8 mouse cellular contexts compared by ENCODE assay signal in the genomic region with DNA sequence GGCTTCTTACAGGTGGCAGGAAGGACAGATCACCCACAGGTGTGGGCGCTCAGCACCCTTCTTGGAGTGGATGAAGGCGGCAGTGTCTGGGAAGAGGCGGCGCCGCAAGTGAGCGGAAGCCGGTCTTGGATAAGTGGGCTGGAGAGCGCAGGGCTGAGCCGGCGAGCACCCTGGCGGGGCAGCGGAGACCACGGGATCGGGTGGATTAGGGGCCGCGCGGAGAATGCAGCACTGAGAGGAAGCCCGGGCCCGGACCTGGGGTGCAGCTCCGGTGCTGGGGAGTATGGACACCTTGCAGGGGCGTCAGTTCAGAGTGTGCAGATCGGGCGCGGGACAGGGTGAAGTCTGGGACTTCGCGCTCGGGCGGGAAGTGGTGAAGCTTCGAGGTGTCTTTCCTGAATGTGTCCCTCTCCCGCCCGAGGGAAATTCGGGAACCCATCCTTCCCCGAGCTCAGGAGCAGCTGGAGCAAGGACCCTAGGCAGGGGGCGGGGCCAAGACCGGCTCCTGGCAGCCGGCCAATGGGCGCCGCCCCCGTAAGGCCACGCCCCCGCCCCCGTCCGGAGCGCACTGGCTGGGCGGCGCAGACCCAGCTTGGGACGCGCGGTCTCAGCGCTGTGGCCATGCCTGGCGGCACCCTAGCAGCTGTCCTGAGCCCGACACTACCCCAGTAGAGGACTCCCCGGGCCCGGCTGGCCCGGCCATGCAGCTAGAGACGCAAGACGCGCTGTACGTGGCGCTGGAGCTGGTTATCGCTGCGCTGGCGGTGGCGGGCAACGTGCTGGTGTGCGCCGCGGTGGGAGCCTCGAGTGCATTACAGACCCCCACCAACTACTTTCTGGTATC. TPM values are rescaled to one million over a fixed set of nuclear protein-coding genes. Genes with fewer than 3 reads are reported as not detected.
A peak's percentile ranks its signal among the peaks of the same experiment; 100 is the strongest.
DNase-seq lines count a peak whose midpoint lies in the region; ATAC-seq and TF ChIP-seq lines count a peak whose summit lies in the region.

A gene (plus strand): TSS at position 584 of the 844 bp plus-strand sequence.

- no peaks in the 10 kb centered on the region for H3K27me3 ChIP-seq in embryonic facial prominence, embryonic 14.5 days (replicated peaks; ENCODE audit: control insufficient read depth, insufficient read depth, low read length)
- peaks cover 41% of the 10 kb centered on the region for H3K27me3 ChIP-seq in heart, embryonic 12.5 days (replicated peaks)
- H3K27me3 ChIP-seq in kidney, embryonic 16.5 days (ENCODE audit: insufficient read depth, low read length): peaks cover 13% of the 10 kb centered on the region
- H3K27me3 ChIP-seq in lung, embryonic 14.5 days (ENCODE audit: insufficient read depth, low read length): peaks cover 17% of the 10 kb centered on the region
- H3K27me3 ChIP-seq in neural tube, embryonic 14.5 days (ENCODE audit: control insufficient read depth, insufficient read depth, low read length): peaks cover 17% of the 10 kb centered on the region; the same call in 1 of the 2 replicates

- H3K27ac ChIP-seq in embryonic facial prominence, embryonic 14.5 days (replicated peaks; ENCODE audit: low read depth, low read length): peak within 1 kb of the TSS; percentile 28; the same call in 1 of the 2 replicates
- no peak within 1 kb of the TSS for H3K27ac ChIP-seq in heart, embryonic 12.5 days (ENCODE audit: poor library complexity, severe bottlenecking)
- H3K27ac ChIP-seq in kidney, embryonic 16.5 days (ENCODE audit: low read length): no peak within 1 kb of the TSS
- H3K27ac ChIP-seq in lung, embryonic 14.5 days (ENCODE audit: low read depth): 0 out of 2 replicates have a peak within 1 kb of the TSS, but pooled peaks have one; percentile 18
- H3K27ac ChIP-seq in neural tube, embryonic 14.5 days (ENCODE audit: low read depth, low read length): no peak within 1 kb of the TSS

- peak within 1 kb of the TSS; percentile 65 for H3K4me3 ChIP-seq in embryonic facial prominence, embryonic 14.5 days (ENCODE audit: low read depth, low read length)
- peak within 1 kb of the TSS; percentile 58 for H3K4me3 ChIP-seq in heart, embryonic 12.5 days
- peak within 1 kb of the TSS; percentile 63 for H3K4me3 ChIP-seq in kidney, embryonic 16.5 days (ENCODE audit: low read length)
- H3K4me3 ChIP-seq in lung, embryonic 14.5 days (ENCODE audit: low read depth, low read length): peak within 1 kb of the TSS; percentile 54
- peak within 1 kb of the TSS; percentile 64 for H3K4me3 ChIP-seq in neural tube, embryonic 14.5 days (ENCODE audit: low read depth, low read length)

- H3K4me2 ChIP-seq in embryonic facial prominence, embryonic 14.5 days (ENCODE audit: low read depth, low read length): peak within 1 kb of the TSS; percentile 98
- peak within 1 kb of the TSS; percentile 99 for H3K4me2 ChIP-seq in heart, embryonic 12.5 days
- H3K4me2 ChIP-seq in kidney, embryonic 16.5 days (replicated peaks; ENCODE audit: low read depth, low read length): peak within 1 kb of the TSS; percentile 100
- peak within 1 kb of the TSS; percentile 100 for H3K4me2 ChIP-seq in lung, embryonic 14.5 days
- H3K4me2 ChIP-seq in neural tube, embryonic 14.5 days (ENCODE audit: low read depth, low read length): peak within 1 kb of the TSS; percentile 99

- TF ChIP-seq CTCF in lung, embryonic 14.5 days (IDR thresholded peaks at IDR 0.05; ENCODE audit: low read depth): no peak

- no peaks in the 10 kb centered on the region for H3K36me3 ChIP-seq in embryonic facial prominence, embryonic 14.5 days (ENCODE audit: control insufficient read depth, insufficient read depth, low read length)
- H3K36me3 ChIP-seq in heart, embryonic 12.5 days: no peaks in the 10 kb centered on the region
- no peaks in the 10 kb centered on the region for H3K36me3 ChIP-seq in kidney, embryonic 16.5 days (ENCODE audit: insufficient read depth, low read length)
- no peaks in the 10 kb centered on the region for H3K36me3 ChIP-seq in lung, embryonic 14.5 days (ENCODE audit: insufficient read depth)
- no peaks in the 10 kb centered on the region for H3K36me3 ChIP-seq in neural tube, embryonic 14.5 days (ENCODE audit: control insufficient read depth, insufficient read depth, low read length)

- peak; percentile 91 for ATAC-seq in embryonic facial prominence, embryonic 14.5 days (ENCODE audit: low read depth)
- ATAC-seq in heart, embryonic 12.5 days (ENCODE audit: insufficient number of reproducible peaks, low FRiP score): peak; percentile 92
- ATAC-seq in kidney, embryonic 16.5 days (ENCODE audit: low FRiP score, low TSS enrichment): peak; percentile 95
- ATAC-seq in lung, embryonic 14.5 days (ENCODE audit: insufficient read depth): peak; percentile 94
- ATAC-seq in neural tube, embryonic 14.5 days (ENCODE audit: low read depth): peak; percentile 94

- DNase-seq in A20 (ENCODE audit: low read depth, low spot score): peak; percentile 40
- DNase-seq in adrenal gland, postnatal 25 days: peak; percentile 73
- DNase-seq in embryonic facial prominence, embryonic 14.5 days (ENCODE audit: low spot score): peak; percentile 86
- DNase-seq in lung, embryonic 14.5 days: peak; percentile 91
- DNase-seq in thymus, postnatal 0 days (ENCODE audit: low spot score): peak; percentile 72

- 0% methylated on average over 43 of the region's 69 CpGs for WGBS in embryonic facial prominence, embryonic 14.5 days
- under 1% methylated on average over 58 of the region's 69 CpGs for WGBS in heart, embryonic 12.5 days
- under 1% methylated on average over 69 of the region's 69 CpGs for WGBS in kidney, embryonic 16.5 days
- under 1% methylated on average over 65 of the region's 69 CpGs for WGBS in lung, embryonic 14.5 days
- under 1% methylated on average over 46 of the region's 69 CpGs for WGBS in neural tube, embryonic 14.5 days

- H3K9me3 ChIP-seq in embryonic facial prominence, embryonic 14.5 days (ENCODE audit: control insufficient read depth, low read length): no peaks in the 10 kb centered on the region
- H3K9me3 ChIP-seq in heart, embryonic 12.5 days (replicated peaks): peaks cover 4% of the 10 kb centered on the region
- peaks cover 5% of the 10 kb centered on the region; the same call in 1 of the 2 replicates for H3K9me3 ChIP-seq in kidney, embryonic 16.5 days (ENCODE audit: low read length)
- H3K9me3 ChIP-seq in lung, embryonic 14.5 days (ENCODE audit: low read depth, low read length): no peaks in the 10 kb centered on the region
- H3K9me3 ChIP-seq in neural tube, embryonic 14.5 days (ENCODE audit: control insufficient read depth, low read length): no peaks in the 10 kb centered on the region

- H3K9ac ChIP-seq in embryonic facial prominence, embryonic 14.5 days (ENCODE audit: low read depth, low read length): peak within 1 kb of the TSS; percentile 68
- peak within 1 kb of the TSS; percentile 71 for H3K9ac ChIP-seq in heart, embryonic 12.5 days
- H3K9ac ChIP-seq in kidney, embryonic 16.5 days (replicated peaks; ENCODE audit: low read length): peak within 1 kb of the TSS; percentile 63
- H3K9ac ChIP-seq in lung, embryonic 14.5 days: peak within 1 kb of the TSS; percentile 47
- H3K9ac ChIP-seq in neural tube, embryonic 14.5 days (replicated peaks; ENCODE audit: low read depth, low read length): peak within 1 kb of the TSS; percentile 51

- peaks cover 17% of the 10 kb centered on the region for H3K4me1 ChIP-seq in embryonic facial prominence, embryonic 14.5 days (ENCODE audit: control insufficient read depth, insufficient read depth, low read length)
- peaks cover 20% of the 10 kb centered on the region for H3K4me1 ChIP-seq in heart, embryonic 12.5 days (replicated peaks)
- peaks cover 14% of the 10 kb centered on the region for H3K4me1 ChIP-seq in kidney, embryonic 16.5 days (ENCODE audit: insufficient read depth, low read length)
- peaks cover 9% of the 10 kb centered on the region; the same call in 1 of the 2 replicates for H3K4me1 ChIP-seq in lung, embryonic 14.5 days (ENCODE audit: insufficient read depth)
- no peaks in the 10 kb centered on the region for H3K4me1 ChIP-seq in neural tube, embryonic 14.5 days (ENCODE audit: control insufficient read depth, insufficient read depth, low read length)

RNA-seq across cellular contexts. Expression of the gene that starts here (rescaled TPM):
- total RNA-seq in adrenal gland, postnatal 25 days (2021): 0.76 and 0.81 TPM in 2 replicates
- polyA plus RNA-seq in embryonic facial prominence, embryonic 14.5 days (2014; fragmentation: Nextera tagmentation; extraction: Ambion mirVana): 12.0 and 13.8 TPM in 2 replicates
- 0.83 and 1.1 TPM in 2 replicates for polyA plus RNA-seq in heart, embryonic 12.5 days (2016; fragmentation: Nextera tagmentation; extraction: Ambion mirVana)
- 4.4 and 6.0 TPM in 2 replicates for polyA plus RNA-seq in kidney, embryonic 16.5 days (2015; fragmentation: Nextera tagmentation; extraction: Ambion mirVana)
- polyA plus RNA-seq in lung, embryonic 14.5 days (2014; fragmentation: Nextera tagmentation; extraction: Ambion mirVana): 2.0 and 2.9 TPM in 2 replicates
- polyA plus RNA-seq in neural tube, embryonic 14.5 days (2014; fragmentation: Nextera tagmentation; extraction: Ambion mirVana): 3.8 and 5.4 TPM in 2 replicates
- 1.7 and 2.4 TPM in 2 replicates for polyA plus RNA-seq in thymus, postnatal 0 days (2015; fragmentation: Nextera tagmentation; extraction: Ambion mirVana)

Comparison
In these comparisons a context has a peak if more than half of its experiments do, and no peak if none do; other contexts are left out.
1. Peak in DNase-seq in adrenal gland, postnatal 25 days; RNA of the gene not detected or under 1 TPM.
2. DNase-seq: peak in every context shown above with its lines; median percentile 91 in lung, embryonic 14.5 days; 86 in embryonic facial prominence, embryonic 14.5 days; 73 in adrenal gland, postnatal 25 days; 72 in thymus, postnatal 0 days; 40 in A20.
3. H3K27ac ChIP-seq: peak in embryonic facial prominence, embryonic 14.5 days (single experiment) and lung, embryonic 14.5 days (single experiment); none in heart, embryonic 12.5 days (single experiment), kidney, embryonic 16.5 days (single experiment) and neural tube, embryonic 14.5 days (single experiment).
4. Peak in every context shown above with its lines, with median percentiles within 50 percentile points of each other: ATAC-seq, H3K4me2 ChIP-seq, H3K4me3 ChIP-seq and H3K9ac ChIP-seq.